Mouse (Mus musculus): Measurements from ENCODE around the gene St7. TPM values are rescaled to one million over a fixed set of nuclear protein-coding genes. Genes with fewer than 3 reads are reported as not detected.
A peak's percentile ranks its signal among the peaks of the same experiment; 100 is the strongest.

St7 gene
- polyA plus RNA-seq, 1 experiment from 2014 or later: 31.6 TPM

DNA sequence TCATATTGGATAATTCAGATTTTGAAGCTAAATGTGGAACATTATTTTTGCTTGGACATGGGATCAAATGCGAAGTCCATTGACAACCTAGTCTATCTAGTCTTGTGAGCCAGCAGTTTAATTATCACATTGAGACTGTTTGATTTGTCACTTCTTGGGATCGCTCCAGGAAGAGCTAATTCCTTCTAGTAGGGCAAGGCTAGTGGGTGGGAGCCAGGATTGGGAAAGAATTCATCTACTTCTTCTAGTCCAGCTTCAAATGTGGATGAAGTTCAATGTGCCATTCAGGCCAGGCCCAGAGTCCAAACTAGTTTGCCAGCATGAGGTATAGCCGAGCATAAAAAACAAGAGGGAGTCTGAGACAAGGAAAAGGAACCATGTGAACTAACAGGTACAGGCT, 100.7 kb downstream of the St7 start:
- no peak overlapping the region for H3K4me3 ChIP-seq (ENCODE audit: control insufficient read depth in 1 of 2, insufficient read depth in 1 of 2, low read depth in 1 of 2, low read length in 2 of 2)
- peaks cover 0 to 11% of the 10 kb centered on the region in 2 experiments; a peak in 2 of 4 replicates for H3K4me1 ChIP-seq (ENCODE audit: control insufficient read depth in 2 of 2, insufficient read depth in 2 of 2, low read length in 2 of 2)
- no peaks in the 10 kb centered on the region for H3K36me3 ChIP-seq (ENCODE audit: control insufficient read depth, insufficient read depth, low read length)
- H3K27ac ChIP-seq (replicated peaks in 1 of 2; ENCODE audit: control insufficient read depth in 1 of 2, insufficient read depth in 1 of 2, low read depth in 2 of 2, low read length in 2 of 2): no peak overlapping the region
- 91% methylated on average over 3 of the region's 3 CpGs for WGBS
- no peaks in the 10 kb centered on the region for H3K27me3 ChIP-seq (ENCODE audit: control insufficient read depth, insufficient read depth, low read length)
- H3K4me2 ChIP-seq (ENCODE audit: low read length): no peak overlapping the region
- H3K9ac ChIP-seq (ENCODE audit: low read length): no peak overlapping the region
- ATAC-seq (ENCODE audit: insufficient number of reproducible peaks, insufficient read depth, low FRiP score, low read depth): no peak
- H3K9me3 ChIP-seq (ENCODE audit: control insufficient read depth, low read length): no peaks in the 10 kb centered on the region

DNA sequence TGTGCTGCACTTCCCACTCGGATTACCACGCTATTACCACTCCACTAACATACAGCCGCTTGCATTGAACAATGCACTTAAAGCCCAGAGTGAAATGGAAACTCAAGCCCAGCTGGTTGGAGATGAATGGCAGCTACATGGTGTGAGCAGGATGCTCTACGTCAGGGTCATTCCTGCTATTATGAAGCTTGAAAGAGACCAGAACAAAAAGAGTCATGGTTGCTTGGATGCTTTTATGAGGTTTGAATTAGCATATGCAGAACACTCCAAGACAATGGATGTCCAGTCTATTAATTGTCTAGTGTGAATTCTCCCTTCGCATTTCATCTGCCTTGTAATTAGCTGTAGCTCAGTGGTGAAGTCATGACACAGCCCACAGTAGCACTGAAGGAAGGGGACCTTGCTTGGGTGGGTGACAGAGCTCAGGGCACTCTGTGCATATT, 104.6 kb downstream of the St7 start:
- no peak overlapping the region for H3K27ac ChIP-seq (replicated peaks in 1 of 2; ENCODE audit: control insufficient read depth in 1 of 2, insufficient read depth in 1 of 2, low read depth in 2 of 2, low read length in 2 of 2)
- no peaks in the 10 kb centered on the region for H3K9me3 ChIP-seq (ENCODE audit: control insufficient read depth, low read length)
- no peaks in the 10 kb centered on the region for H3K27me3 ChIP-seq (ENCODE audit: control insufficient read depth, insufficient read depth, low read length)
- no peak overlapping the region for H3K4me2 ChIP-seq (ENCODE audit: low read length)
- WGBS: 85% methylated on average over 5 of the region's 5 CpGs
- no peaks in the 10 kb centered on the region; a peak in 1 of 4 replicates for H3K4me1 ChIP-seq (ENCODE audit: control insufficient read depth in 2 of 2, insufficient read depth in 2 of 2, low read length in 2 of 2)
- no peak overlapping the region for H3K9ac ChIP-seq (ENCODE audit: low read length)
- no peaks in the 10 kb centered on the region for H3K36me3 ChIP-seq (ENCODE audit: control insufficient read depth, insufficient read depth, low read length)
- ATAC-seq (ENCODE audit: insufficient number of reproducible peaks, insufficient read depth, low FRiP score, low read depth): no peak
- H3K4me3 ChIP-seq (ENCODE audit: control insufficient read depth in 1 of 2, insufficient read depth in 1 of 2, low read depth in 1 of 2, low read length in 2 of 2): no peak overlapping the region

DNA sequence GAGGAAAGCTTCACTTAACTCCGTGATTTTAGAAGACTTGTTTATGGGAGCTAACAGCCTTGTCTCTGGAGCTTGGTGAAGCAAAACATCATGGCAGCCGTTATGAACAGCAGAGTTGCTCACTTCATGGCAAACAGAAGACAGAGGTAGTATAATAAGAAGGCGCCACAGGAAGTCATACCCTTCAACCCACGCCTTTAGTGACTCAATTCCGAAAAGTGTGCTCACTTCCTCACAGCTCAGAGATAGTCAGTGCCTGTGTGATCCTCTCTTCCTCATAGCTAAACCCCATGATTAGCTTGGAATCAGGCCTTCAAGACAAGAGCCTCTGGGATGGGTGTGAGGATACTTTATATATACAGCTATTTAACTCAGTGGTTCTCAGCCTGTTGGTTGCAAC, 108.0 kb downstream of the St7 start:
- Histone ChIP-seq H3K4me2 (ENCODE audit: low read length) (no peak overlapping the region), H3K4me3 (ENCODE audit: control insufficient read depth in 1 of 2, insufficient read depth in 1 of 2, low read depth in 1 of 2, low read length in 2 of 2) (no peak overlapping the region), H3K27ac (replicated peaks in 1 of 2; ENCODE audit: control insufficient read depth in 1 of 2, insufficient read depth in 1 of 2, low read depth in 2 of 2, low read length in 2 of 2) (no peak overlapping the region), H3K9ac (ENCODE audit: low read length) (no peak overlapping the region), H3K27me3 (ENCODE audit: control insufficient read depth, insufficient read depth, low read length) (no peaks in the 10 kb centered on the region), H3K4me1 (ENCODE audit: control insufficient read depth in 2 of 2, insufficient read depth in 2 of 2, low read length in 2 of 2) (no peaks in the 10 kb centered on the region; a peak in 1 of 4 replicates), H3K9me3 (ENCODE audit: control insufficient read depth, low read length) (no peaks in the 10 kb centered on the region), H3K36me3 (ENCODE audit: control insufficient read depth, insufficient read depth, low read length) (no peaks in the 10 kb centered on the region)
- WGBS: 87% methylated on average over 5 of the region's 5 CpGs
- ATAC-seq (ENCODE audit: insufficient number of reproducible peaks, insufficient read depth, low FRiP score, low read depth): no peak

DNA sequence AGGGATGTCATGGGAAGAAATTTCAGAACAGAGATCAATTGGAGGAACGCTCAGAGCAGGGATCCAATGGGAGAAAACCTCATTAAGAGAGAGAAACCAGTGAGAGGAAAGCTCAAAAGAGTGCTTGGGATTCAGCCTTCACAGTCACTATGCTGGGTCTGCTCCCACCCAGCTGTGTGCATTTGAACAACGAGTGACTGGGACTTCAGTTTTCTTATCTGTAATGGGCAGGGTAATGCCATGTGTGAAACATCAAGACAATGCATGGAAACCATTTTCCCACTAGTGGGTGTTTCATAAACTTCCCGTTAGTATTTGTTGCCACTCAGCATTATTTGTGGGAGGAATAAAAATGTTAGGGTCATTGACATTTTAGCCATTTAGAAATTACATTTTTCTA, 111.7 kb downstream of the St7 start:
- Histone ChIP-seq H3K4me2 (ENCODE audit: low read length) (no peak overlapping the region), H3K27ac (replicated peaks in 1 of 2; ENCODE audit: control insufficient read depth in 1 of 2, insufficient read depth in 1 of 2, low read depth in 2 of 2, low read length in 2 of 2) (no peak overlapping the region), H3K4me3 (ENCODE audit: control insufficient read depth in 1 of 2, insufficient read depth in 1 of 2, low read depth in 1 of 2, low read length in 2 of 2) (no peak overlapping the region), H3K4me1 (ENCODE audit: control insufficient read depth in 2 of 2, insufficient read depth in 2 of 2, low read length in 2 of 2) (peaks cover 3 to 13% of the 10 kb centered on the region in 2 experiments; a peak in 3 of 4 replicates), H3K9ac (ENCODE audit: low read length) (no peak overlapping the region), H3K36me3 (ENCODE audit: control insufficient read depth, insufficient read depth, low read length) (no peaks in the 10 kb centered on the region), H3K9me3 (ENCODE audit: control insufficient read depth, low read length) (no peaks in the 10 kb centered on the region), H3K27me3 (ENCODE audit: control insufficient read depth, insufficient read depth, low read length) (no peaks in the 10 kb centered on the region)
- no peak for ATAC-seq (ENCODE audit: insufficient number of reproducible peaks, insufficient read depth, low FRiP score, low read depth)
- 59% methylated on average over 3 of the region's 3 CpGs for WGBS

DNA sequence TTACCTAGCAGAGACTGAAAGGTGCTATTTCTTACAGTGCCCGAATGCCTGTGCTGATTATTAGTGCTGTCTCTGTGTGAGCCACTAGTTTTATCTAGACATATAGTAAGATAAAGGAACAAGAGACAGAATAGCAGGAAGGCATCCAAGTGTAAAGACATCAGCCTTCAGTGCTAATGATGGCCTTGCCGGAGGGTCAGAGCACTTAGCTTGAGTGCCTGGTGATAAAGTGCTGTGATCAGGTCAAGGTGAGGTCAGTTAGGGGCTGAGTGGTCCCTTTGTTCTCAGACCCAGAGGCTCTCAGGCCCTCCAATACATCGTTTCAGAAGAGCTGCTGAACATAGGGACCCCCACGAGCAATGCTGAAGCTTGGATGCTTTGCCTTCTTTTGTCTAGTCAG, 113.8 kb downstream of the St7 start:
- Histone ChIP-seq H3K4me1 (ENCODE audit: control insufficient read depth in 2 of 2, insufficient read depth in 2 of 2, low read length in 2 of 2) (peaks cover 5 to 17% of the 10 kb centered on the region in 2 experiments; a peak in 3 of 4 replicates), H3K9ac (ENCODE audit: low read length) (no peak overlapping the region), H3K36me3 (ENCODE audit: control insufficient read depth, insufficient read depth, low read length) (no peaks in the 10 kb centered on the region), H3K4me2 (ENCODE audit: low read length) (no peak overlapping the region), H3K27ac (replicated peaks in 1 of 2; ENCODE audit: control insufficient read depth in 1 of 2, insufficient read depth in 1 of 2, low read depth in 2 of 2, low read length in 2 of 2) (peak overlapping the region; percentile 23 to 31; a peak in 1 of 4 replicates), H3K9me3 (ENCODE audit: control insufficient read depth, low read length) (no peaks in the 10 kb centered on the region), H3K4me3 (ENCODE audit: control insufficient read depth in 1 of 2, insufficient read depth in 1 of 2, low read depth in 1 of 2, low read length in 2 of 2) (no peak overlapping the region), H3K27me3 (ENCODE audit: control insufficient read depth, insufficient read depth, low read length) (no peaks in the 10 kb centered on the region)
- ATAC-seq (ENCODE audit: insufficient number of reproducible peaks, insufficient read depth, low FRiP score, low read depth): no peak
- WGBS: 7% methylated on average over 4 of the region's 4 CpGs

DNA sequence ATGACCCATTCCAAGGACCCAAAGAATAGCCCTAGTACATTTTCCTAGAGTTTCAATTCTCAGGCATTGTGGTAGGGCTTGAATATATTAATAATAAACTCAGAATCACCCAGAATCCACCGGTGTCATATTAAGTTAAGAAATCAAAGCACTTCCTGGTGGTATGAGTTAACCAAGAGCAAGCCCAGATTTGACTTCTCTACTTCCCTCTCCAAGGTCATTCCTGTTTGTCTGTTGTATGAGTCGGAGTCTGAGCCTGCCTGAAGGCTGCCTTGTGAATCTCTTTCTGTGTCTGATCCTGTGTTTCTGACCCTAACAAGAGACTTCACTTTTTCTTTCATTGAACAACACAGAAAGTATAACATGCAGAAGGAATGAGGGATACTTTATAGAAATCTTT, 118.3 kb downstream of the St7 start:
- Histone ChIP-seq H3K9me3 (ENCODE audit: control insufficient read depth, low read length) (no peaks in the 10 kb centered on the region), H3K4me3 (ENCODE audit: control insufficient read depth in 1 of 2, insufficient read depth in 1 of 2, low read depth in 1 of 2, low read length in 2 of 2) (no peak overlapping the region), H3K4me2 (ENCODE audit: low read length) (no peak overlapping the region), H3K4me1 (ENCODE audit: control insufficient read depth in 2 of 2, insufficient read depth in 2 of 2, low read length in 2 of 2) (peaks cover 7 to 30% of the 10 kb centered on the region in 2 experiments; a peak in 3 of 4 replicates), H3K9ac (ENCODE audit: low read length) (no peak overlapping the region), H3K27ac (replicated peaks in 1 of 2; ENCODE audit: control insufficient read depth in 1 of 2, insufficient read depth in 1 of 2, low read depth in 2 of 2, low read length in 2 of 2) (peak overlapping the region in 1 of 2 experiments; percentile 39; a peak in 1 of 4 replicates), H3K36me3 (ENCODE audit: control insufficient read depth, insufficient read depth, low read length) (no peaks in the 10 kb centered on the region), H3K27me3 (ENCODE audit: control insufficient read depth, insufficient read depth, low read length) (no peaks in the 10 kb centered on the region)
- ATAC-seq (ENCODE audit: insufficient number of reproducible peaks, insufficient read depth, low FRiP score, low read depth): no peak
- WGBS: 50% methylated on average over 2 of the region's 2 CpGs

DNA sequence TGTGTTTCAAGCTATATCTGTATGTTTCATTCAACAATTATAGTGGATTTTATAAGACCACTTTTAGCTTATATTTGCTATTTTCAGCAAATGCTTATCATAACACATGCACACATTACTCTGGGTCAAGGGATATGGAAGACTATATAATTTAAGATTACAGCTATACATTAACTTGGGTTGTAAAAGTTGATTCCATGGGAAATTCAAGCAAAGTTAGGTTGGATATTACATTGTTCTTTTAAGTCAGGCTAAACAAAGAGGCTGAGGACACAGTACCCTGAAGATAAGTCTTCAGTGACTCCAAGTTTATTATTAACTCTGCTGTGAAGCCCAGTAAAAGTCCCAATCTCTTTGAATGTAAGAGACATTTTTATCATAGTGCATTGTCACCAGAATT, 118.8 kb downstream of the St7 start:
- H3K9ac ChIP-seq (ENCODE audit: low read length): no peak overlapping the region
- ATAC-seq (ENCODE audit: insufficient number of reproducible peaks, insufficient read depth, low FRiP score, low read depth): no peak

DNA sequence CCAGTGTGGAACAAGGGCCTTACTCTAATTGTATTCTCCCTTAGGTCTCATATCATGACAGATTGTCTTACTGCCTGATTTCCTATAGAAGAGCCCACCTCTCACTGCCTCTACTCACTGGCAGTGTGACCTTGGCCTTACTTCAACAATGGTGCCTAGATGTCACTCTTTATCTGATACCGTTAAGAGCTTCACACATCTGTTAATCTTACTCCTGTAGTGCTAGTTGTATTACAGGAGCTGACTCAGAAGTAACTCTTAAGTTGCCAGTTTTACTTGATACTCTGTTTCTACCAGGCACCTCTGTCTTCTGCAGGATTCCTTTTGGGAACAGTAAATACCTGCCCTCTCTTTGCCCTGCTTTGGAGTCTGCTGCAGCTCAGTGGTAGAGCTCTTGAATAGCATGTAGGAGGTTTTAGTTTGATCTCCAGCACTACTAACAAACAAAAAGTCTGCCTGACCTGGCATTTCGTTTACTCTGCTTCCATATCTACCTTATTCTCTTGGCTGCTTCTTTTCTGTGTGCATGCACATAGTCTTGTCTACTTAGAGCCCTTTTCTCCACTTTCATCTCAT, 121.4 kb downstream of the St7 start:
- H3K27ac ChIP-seq (replicated peaks in 1 of 2; ENCODE audit: control insufficient read depth in 1 of 2, insufficient read depth in 1 of 2, low read depth in 2 of 2, low read length in 2 of 2): no peak overlapping the region
- H3K4me3 ChIP-seq (ENCODE audit: control insufficient read depth in 1 of 2, insufficient read depth in 1 of 2, low read depth in 1 of 2, low read length in 2 of 2): no peak overlapping the region
- H3K27me3 ChIP-seq (ENCODE audit: control insufficient read depth, insufficient read depth, low read length): no peaks in the 10 kb centered on the region
- H3K36me3 ChIP-seq (ENCODE audit: control insufficient read depth, insufficient read depth, low read length): no peaks in the 10 kb centered on the region
- H3K9me3 ChIP-seq (ENCODE audit: control insufficient read depth, low read length): no peaks in the 10 kb centered on the region
- no peak overlapping the region for H3K4me2 ChIP-seq (ENCODE audit: low read length)
- no peak overlapping the region for H3K9ac ChIP-seq (ENCODE audit: low read length)
- no peak for ATAC-seq (ENCODE audit: insufficient number of reproducible peaks, insufficient read depth, low FRiP score, low read depth)
- 26% methylated on average over 2 of the region's 2 CpGs for WGBS
- peaks cover 10 to 31% of the 10 kb centered on the region in 2 experiments for H3K4me1 ChIP-seq (ENCODE audit: control insufficient read depth in 2 of 2, insufficient read depth in 2 of 2, low read length in 2 of 2)

More for the DNA sequence above, 118.8 kb downstream of the St7 start:
- no peaks in the 10 kb centered on the region for H3K27me3 ChIP-seq (ENCODE audit: control insufficient read depth, insufficient read depth, low read length)
- peaks cover 7 to 28% of the 10 kb centered on the region in 2 experiments; a peak in 3 of 4 replicates for H3K4me1 ChIP-seq (ENCODE audit: control insufficient read depth in 2 of 2, insufficient read depth in 2 of 2, low read length in 2 of 2)
- no peaks in the 10 kb centered on the region for H3K9me3 ChIP-seq (ENCODE audit: control insufficient read depth, low read length)
- no peak overlapping the region for H3K4me2 ChIP-seq (ENCODE audit: low read length)
- H3K36me3 ChIP-seq (ENCODE audit: control insufficient read depth, insufficient read depth, low read length): no peaks in the 10 kb centered on the region
- H3K27ac ChIP-seq (replicated peaks in 1 of 2; ENCODE audit: control insufficient read depth in 1 of 2, insufficient read depth in 1 of 2, low read depth in 2 of 2, low read length in 2 of 2): no peak overlapping the region
- no peak overlapping the region for H3K4me3 ChIP-seq (ENCODE audit: control insufficient read depth in 1 of 2, insufficient read depth in 1 of 2, low read depth in 1 of 2, low read length in 2 of 2)
